ENCODE assay signal across 14 mouse cellular contexts in the genomic region with DNA sequence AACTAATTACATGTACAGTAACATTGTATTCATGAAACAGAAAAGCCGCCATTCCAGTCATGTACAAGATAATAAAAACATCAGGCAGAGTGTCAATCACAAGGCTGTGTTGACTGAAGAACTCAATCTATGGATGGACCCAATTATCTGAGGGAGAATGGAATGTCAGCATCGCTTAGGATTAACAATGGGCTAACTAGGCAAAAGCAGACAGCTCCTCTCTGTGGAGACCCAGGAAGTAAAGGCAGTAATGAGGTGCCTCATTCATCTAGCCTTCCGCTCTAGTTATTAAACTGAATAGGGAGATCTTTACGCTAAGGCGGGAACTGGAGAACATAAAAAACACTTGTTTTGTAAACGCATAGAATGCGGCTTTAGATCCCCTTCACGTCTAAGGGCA.
DNase-seq lines count a peak whose midpoint lies in the region; ATAC-seq lines count a peak whose summit lies in the region.
"Had no signal": no experiment of that assay in that cellular context is flagged by ENCODE, and none has a peak within 500 bp of the region (broad histone marks: within the 10 kb centered on the region; RNA-seq: fewer than 3 reads in every experiment).

No protein-coding gene starts in this region.

- no peaks in the 10 kb centered on the region for H3K27me3 ChIP-seq in neural tube, embryonic 11.5 days (ENCODE audit: control insufficient read depth, insufficient read depth, low read length)
- no peaks in the 10 kb centered on the region for H3K27me3 ChIP-seq in neural tube, embryonic 15.5 days (replicated peaks)
- peaks cover 20% of the 10 kb centered on the region; the same call in 1 of the 2 replicates for H3K27me3 ChIP-seq in forebrain, embryonic 11.5 days (ENCODE audit: control insufficient read depth, insufficient read depth, low read length)
- peaks cover 19% of the 10 kb centered on the region; the same call in 1 of the 2 replicates for H3K27me3 ChIP-seq in hindbrain, embryonic 13.5 days
- no peaks in the 10 kb centered on the region for H3K27me3 ChIP-seq in kidney, embryonic 15.5 days
- H3K27me3 ChIP-seq: limb, embryonic 13.5 days had no signal

- no peaks in the 10 kb centered on the region for H3K36me3 ChIP-seq in neural tube, embryonic 11.5 days (ENCODE audit: control insufficient read depth, insufficient read depth, low read length)
- peaks cover 12% of the 10 kb centered on the region for H3K36me3 ChIP-seq in neural tube, embryonic 15.5 days
- H3K36me3 ChIP-seq in forebrain, embryonic 11.5 days (ENCODE audit: control insufficient read depth, insufficient read depth, low read length) = no peaks in the 10 kb centered on the region
- peaks cover 16% of the 10 kb centered on the region for H3K36me3 ChIP-seq in hindbrain, embryonic 13.5 days
- H3K36me3 ChIP-seq in kidney, embryonic 15.5 days = no peaks in the 10 kb centered on the region
- H3K36me3 ChIP-seq: limb, embryonic 13.5 days had no signal

- no peaks in the 10 kb centered on the region for H3K9me3 ChIP-seq in neural tube, embryonic 11.5 days (ENCODE audit: control insufficient read depth, low read length)
- no peaks in the 10 kb centered on the region for H3K9me3 ChIP-seq in neural tube, embryonic 15.5 days (replicated peaks)
- H3K9me3 ChIP-seq in forebrain, embryonic 11.5 days (ENCODE audit: control insufficient read depth, low read length) = no peaks in the 10 kb centered on the region
- H3K9me3 ChIP-seq in hindbrain, embryonic 13.5 days = no peaks in the 10 kb centered on the region
- no peaks in the 10 kb centered on the region for H3K9me3 ChIP-seq in kidney, embryonic 15.5 days (replicated peaks)
- H3K9me3 ChIP-seq: limb, embryonic 13.5 days had no signal

- H3K27ac ChIP-seq in neural tube, embryonic 11.5 days (ENCODE audit: low read depth, low read length) = no peak overlapping the region
- H3K27ac ChIP-seq in neural tube, embryonic 15.5 days (replicated peaks) = no peak overlapping the region
- no peak overlapping the region; the same call in 1 of the 2 replicates for H3K27ac ChIP-seq in forebrain, embryonic 11.5 days (ENCODE audit: low read depth, low read length)
- no peak overlapping the region for H3K27ac ChIP-seq in hindbrain, embryonic 13.5 days
- H3K27ac ChIP-seq in kidney, embryonic 15.5 days = no peak overlapping the region
- H3K27ac ChIP-seq: heart, adult 2 months; limb, embryonic 13.5 days; macrophage had no signal

- ATAC-seq in neural tube, embryonic 11.5 days (ENCODE audit: insufficient read depth, low FRiP score, low TSS enrichment) = peak; percentile 66
- ATAC-seq in neural tube, embryonic 15.5 days (ENCODE audit: low FRiP score) = no peak
- ATAC-seq in forebrain, embryonic 11.5 days (replicated peaks; ENCODE audit: low FRiP score) = peak; percentile 94
- peak; percentile 73; the same call in 1 of the 2 replicates for ATAC-seq in hindbrain, embryonic 13.5 days (ENCODE audit: low FRiP score)
- ATAC-seq in megakaryocyte-erythroid progenitor cell, adult 5-6 weeks (replicated peaks; ENCODE audit: low FRiP score, low TSS enrichment, poor library complexity, severe bottlenecking) = no peak
- ATAC-seq in kidney, embryonic 15.5 days (replicated peaks; ENCODE audit: low FRiP score) = no peak

- no peak overlapping the region for H3K9ac ChIP-seq in neural tube, embryonic 11.5 days (ENCODE audit: low read length)
- no peak overlapping the region for H3K9ac ChIP-seq in neural tube, embryonic 15.5 days (replicated peaks)
- H3K9ac ChIP-seq in forebrain, embryonic 11.5 days (ENCODE audit: low read length) = no peak overlapping the region
- no peak overlapping the region for H3K9ac ChIP-seq in hindbrain, embryonic 13.5 days
- H3K9ac ChIP-seq in kidney, embryonic 15.5 days = no peak overlapping the region
- H3K9ac ChIP-seq: limb, embryonic 13.5 days had no signal

- H3K4me3 ChIP-seq in neural tube, embryonic 11.5 days (ENCODE audit: low read depth, low read length) = no peak overlapping the region
- no peak overlapping the region for H3K4me3 ChIP-seq in neural tube, embryonic 15.5 days (replicated peaks)
- no peak overlapping the region for H3K4me3 ChIP-seq in forebrain, embryonic 11.5 days (ENCODE audit: low read depth, low read length)
- H3K4me3 ChIP-seq in hindbrain, embryonic 13.5 days = no peak overlapping the region
- H3K4me3 ChIP-seq in kidney, embryonic 15.5 days (replicated peaks) = no peak overlapping the region
- H3K4me3 ChIP-seq: heart, adult 2 months; limb, embryonic 13.5 days had no signal

- H3K4me1 ChIP-seq in neural tube, embryonic 11.5 days (ENCODE audit: control insufficient read depth, insufficient read depth, low read length) = peaks cover 5% of the 10 kb centered on the region; the same call in 1 of the 2 replicates
- H3K4me1 ChIP-seq in neural tube, embryonic 15.5 days = no peaks in the 10 kb centered on the region
- peaks cover 6% of the 10 kb centered on the region; the same call in 1 of the 2 replicates for H3K4me1 ChIP-seq in forebrain, embryonic 11.5 days (replicated peaks; ENCODE audit: control insufficient read depth, insufficient read depth, low read length)
- peaks cover 29% of the 10 kb centered on the region for H3K4me1 ChIP-seq in hindbrain, embryonic 13.5 days (replicated peaks)
- no peaks in the 10 kb centered on the region for H3K4me1 ChIP-seq in kidney, embryonic 15.5 days
- H3K4me1 ChIP-seq: limb, embryonic 13.5 days had no signal

- no peak overlapping the region for H3K4me2 ChIP-seq in neural tube, embryonic 11.5 days (ENCODE audit: low read depth)
- H3K4me2 ChIP-seq in neural tube, embryonic 15.5 days = no peak overlapping the region
- no peak overlapping the region for H3K4me2 ChIP-seq in forebrain, embryonic 11.5 days (ENCODE audit: low read depth, low read length, severe bottlenecking)
- H3K4me2 ChIP-seq in hindbrain, embryonic 13.5 days = no peak overlapping the region
- no peak overlapping the region for H3K4me2 ChIP-seq in kidney, embryonic 15.5 days
- H3K4me2 ChIP-seq: limb, embryonic 13.5 days had no signal

- 33% methylated on average over 8 of the region's 8 CpGs for WGBS in neural tube, embryonic 11.5 days
- 11% methylated on average over 8 of the region's 8 CpGs for WGBS in neural tube, embryonic 15.5 days
- 6% methylated on average over 8 of the region's 8 CpGs for WGBS in forebrain, embryonic 11.5 days
- 15% methylated on average over 8 of the region's 8 CpGs for WGBS in hindbrain, embryonic 13.5 days
- WGBS in kidney, embryonic 15.5 days = 87% methylated on average over 8 of the region's 8 CpGs

- DNase-seq in neural tube, embryonic 11.5 days (ENCODE audit: low spot score) = no peak
- DNase-seq in forebrain, embryonic 11.5 days (ENCODE audit: low spot score) = no peak
- peak; percentile 99 for DNase-seq in retina, postnatal 1 day
- no peak for DNase-seq in right cerebral cortex, adult 18-20 months
- DNase-seq: adrenal gland, postnatal 36 days; B cell, adult 2 months; heart, adult 2 months; kidney, postnatal 10 days had no signal

Comparison
In these comparisons a context has a peak if more than half of its experiments do, and no peak if none do; other contexts are left out.
1. ATAC-seq: peak in neural tube, embryonic 11.5 days (single experiment), forebrain, embryonic 11.5 days (single experiment) and hindbrain, embryonic 13.5 days (single experiment); none in neural tube, embryonic 15.5 days (single experiment), megakaryocyte-erythroid progenitor cell, adult 5-6 weeks (single experiment) and kidney, embryonic 15.5 days (single experiment).